Mouse (Mus musculus) C2C12 (cell line): Measurements from ENCODE around the gene Mfng. TPM values are rescaled to one million over a fixed set of nuclear protein-coding genes. Genes with fewer than 3 reads are reported as not detected.

Source experiments
- H3K27me3 ChIP-seq: one replicate; pipeline ENCODE4 v1.6.1; 2011; ENCODE audit not compliant: control insufficient read depth, insufficient read depth, insufficient read length
- H3K36me3 ChIP-seq: one replicate; pipeline ENCODE4 v1.6.1; 2011; ENCODE audit not compliant: control insufficient read depth, insufficient read depth
- H3K4me3 ChIP-seq: one replicate; pipeline ENCODE4 v1.5.1; 2011; ENCODE audit warnings: mild to moderate bottlenecking, control low read depth; ENCODE audit not compliant: poor library complexity, insufficient read depth, severe bottlenecking
- H3K79me2 ChIP-seq: one replicate; pipeline ENCODE4 v1.6.1; 2011; ENCODE audit not compliant: control insufficient read depth, insufficient read depth
- H3K79me3 ChIP-seq: one replicate; pipeline ENCODE4 v1.6.1; 2011; ENCODE audit warnings: low read depth, control low read depth
- H3ac ChIP-seq: one replicate; pipeline ENCODE3; 2011; ENCODE audit warnings: low read depth; ENCODE audit not compliant: control insufficient read depth, insufficient read length
- CEBPB ChIP-seq: IDR thresholded peaks from one replicate; pipeline ENCODE4 v1.6.1; 2011; ENCODE audit warnings: low read depth, mild to moderate bottlenecking, control low read depth, moderate library complexity
- CTCF ChIP-seq: IDR thresholded peaks from one replicate; pipeline ENCODE4 v1.5.1; 2011; ENCODE audit not compliant: control insufficient read depth, insufficient read depth, insufficient read length
- FOSL1 ChIP-seq: IDR thresholded peaks from one replicate; pipeline ENCODE4 v1.8.0; 2011; ENCODE audit warnings: mild to moderate bottlenecking, low read length; ENCODE audit not compliant: poor library complexity, insufficient read depth, severe bottlenecking
- MAX ChIP-seq: IDR thresholded peaks from one replicate; pipeline ENCODE4 v1.6.1; 2011; ENCODE audit warnings: mild to moderate bottlenecking, control low read depth
- MYOD1 ChIP-seq: IDR thresholded peaks from one replicate; pipeline ENCODE4 v1.6.1; 2011; ENCODE audit warnings: low read depth; ENCODE audit not compliant: control insufficient read depth, insufficient read length
- MYOG ChIP-seq: IDR thresholded peaks from one replicate; pipeline ENCODE4 v1.6.1; 2011; ENCODE audit not compliant: control insufficient read depth, insufficient read length; ENCODE audit errors: extremely low read depth
- USF1 ChIP-seq: IDR thresholded peaks from one replicate; pipeline ENCODE4 v1.6.1; 2011; ENCODE audit warnings: low read depth, mild to moderate bottlenecking, control low read depth, moderate library complexity
- polyA plus RNA-seq: library from polyadenylated mRNA; unstranded; fragments of >200 nt; fragmentation: generic; extraction: Trizol; gene quantifications from one replicate; pipeline ENCODE4 v1.2.1, GENCODE M21; 2012; ENCODE audit warnings: missing spikeins

Gene Mfng
- polyA plus RNA-seq, 1 experiment, result not detected

GRCm38 (mm10) chr15:78802776-78803391 lies 29.6 kb upstream of the Mfng start, which contains the start of gene Card10:
Gene Card10 (minus strand): TSS chr15:78803042.
- Histone ChIP-seq H3ac (peak within 1 kb of the TSS; percentile 57), H3K4me3 (peak within 1 kb of the TSS; percentile 40), H3K79me2 (peaks cover 6% of the 10 kb centered on the region), H3K79me3 (no peaks in the 10 kb centered on the region), H3K36me3 (no peaks in the 10 kb centered on the region), H3K27me3 (peaks cover 16% of the 10 kb centered on the region)
- TF ChIP-seq MYOD1 (no peak), CEBPB (no peak), FOSL1 (no peak), CTCF (no peak), MYOG (no peak), USF1 (no peak), MAX (no peak)

GRCm38 (mm10) chr15:78801971-78802741 lies 28.9 kb upstream of the Mfng start:
- TF ChIP-seq USF1 (no peak), MYOD1 (no peak), MYOG (no peak), CEBPB (no peak), CTCF (no peak), MAX (no peak), FOSL1 (no peak)
- no peaks in the 10 kb centered on the region for H3K79me3 ChIP-seq
- peak overlapping the region; percentile 40 for H3K4me3 ChIP-seq
- H3ac ChIP-seq, result peak overlapping the region; percentile 57
- peaks cover 6% of the 10 kb centered on the region for H3K79me2 ChIP-seq
- H3K27me3 ChIP-seq, result peaks cover 16% of the 10 kb centered on the region
- no peaks in the 10 kb centered on the region for H3K36me3 ChIP-seq

- Histone ChIP-seq H3K79me2 (peaks cover 6% of the 10 kb centered on the region), H3K4me3 (no peak overlapping the region), H3ac (no peak overlapping the region), H3K79me3 (no peaks in the 10 kb centered on the region), H3K27me3 (peaks cover 16% of the 10 kb centered on the region), H3K36me3 (no peaks in the 10 kb centered on the region)
- TF ChIP-seq MAX (no peak), MYOG (no peak), MYOD1 (no peak), FOSL1 (no peak), USF1 (no peak), CTCF (no peak), CEBPB (no peak)
Measured at GRCm38 (mm10) chr15:78801571-78801970, 28.3 kb upstream of the Mfng start.

GRCm38 (mm10) chr15:78799029-78799428 lies 25.8 kb upstream of the Mfng start:
- Histone ChIP-seq H3K27me3 (peaks cover 16% of the 10 kb centered on the region), H3ac (no peak overlapping the region), H3K4me3 (no peak overlapping the region), H3K36me3 (no peaks in the 10 kb centered on the region), H3K79me2 (peaks cover 11% of the 10 kb centered on the region), H3K79me3 (no peaks in the 10 kb centered on the region)
- TF ChIP-seq CEBPB (no peak), USF1 (no peak), MYOD1 (no peak)

- H3K79me3 ChIP-seq, result no peaks in the 10 kb centered on the region
- H3K36me3 ChIP-seq, result no peaks in the 10 kb centered on the region
- H3K27me3 ChIP-seq, result peaks cover 5% of the 10 kb centered on the region
- H3K79me2 ChIP-seq, result peaks cover 11% of the 10 kb centered on the region
- no peak overlapping the region for H3K4me3 ChIP-seq
- H3ac ChIP-seq, result no peak overlapping the region
- TF ChIP-seq MAX (no peak), USF1 (no peak), MYOG (no peak), FOSL1 (no peak), CEBPB (no peak), CTCF (no peak), MYOD1 (no peak)
Measured at GRCm38 (mm10) chr15:78797060-78797329, 23.7 kb upstream of the Mfng start.
